In genomic region chr4:87018073-87018997, GRCm38 (mm10) we compare ENCODE assay signal across 20 mouse cellular contexts.
"Had no signal": no experiment of that assay in that cellular context is flagged by ENCODE, and none has a peak within 500 bp of the region (broad histone marks: within the 10 kb centered on the region; RNA-seq: fewer than 3 reads in every experiment).

No protein-coding gene starts in this region.

- H3K9ac ChIP-seq: kidney, embryonic 15.5 days; limb, embryonic 12.5 days; limb, embryonic 15.5 days; liver, embryonic 14.5 days; liver, postnatal 0 days; lung, embryonic 14.5 days; midbrain, embryonic 13.5 days had no signal

- H3K27ac ChIP-seq: kidney, embryonic 15.5 days; limb, embryonic 12.5 days; limb, embryonic 15.5 days; liver, embryonic 14.5 days; macrophage; midbrain, embryonic 13.5 days; stomach, postnatal 0 days had no signal

- ATAC-seq: liver, postnatal 0 days; lung, postnatal 0 days; midbrain, embryonic 13.5 days had no signal

- H3K9me3 ChIP-seq: kidney, embryonic 15.5 days; limb, embryonic 12.5 days; limb, embryonic 15.5 days; midbrain, embryonic 13.5 days had no signal

- H3K4me3 ChIP-seq: kidney, embryonic 15.5 days; limb, embryonic 12.5 days; limb, embryonic 15.5 days; midbrain, embryonic 13.5 days had no signal

- H3K4me1 ChIP-seq: limb, embryonic 15.5 days had no signal

- DNase-seq: kidney, adult 8-10 months; kidney, postnatal 10 days; kidney, postnatal 36 days; liver, postnatal 0 days; lung, embryonic 14.5 days; right cerebral cortex, adult 18-20 months; right cerebral cortex, postnatal 14 days; right cerebral cortex, postnatal 4 days; thymus, adult 2 months; thymus, postnatal 14 days; thymus, postnatal 4 days had no signal

- H3K36me3 ChIP-seq: kidney, embryonic 15.5 days; limb, embryonic 12.5 days; limb, embryonic 15.5 days; midbrain, embryonic 13.5 days had no signal

- H3K4me2 ChIP-seq: kidney, embryonic 15.5 days; limb, embryonic 12.5 days; limb, embryonic 15.5 days; liver, embryonic 11.5 days; lung, embryonic 14.5 days; midbrain, embryonic 13.5 days had no signal

- H3K27me3 ChIP-seq: kidney, embryonic 15.5 days; limb, embryonic 12.5 days; limb, embryonic 15.5 days; midbrain, embryonic 13.5 days had no signal
